Mouse (Mus musculus) erythroblast, embryonic 14.5 days (primary cell): ENCODE results near the gene Cnn3. TPM values are rescaled to one million over a fixed set of nuclear protein-coding genes. Genes with fewer than 3 reads are reported as not detected.

ENCODE experiments used
- H3K27me3 ChIP-seq: 2 replicates; pipeline ENCODE4 v1.6.1; 2012; ENCODE audit warnings: inconsistent platforms; ENCODE audit not compliant: control insufficient read depth
- H3K36me3 ChIP-seq: 2 replicates; pipeline ENCODE4 v1.6.1; 2012; ENCODE audit warnings: mild to moderate bottlenecking, inconsistent platforms; ENCODE audit not compliant: control insufficient read depth
- H3K4me1 ChIP-seq: 2 replicates; pipeline ENCODE4 v1.6.1; 2012; ENCODE audit warnings: inconsistent platforms; ENCODE audit not compliant: control insufficient read depth
- H3K4me3 ChIP-seq: replicated peaks from 2 replicates; pipeline ENCODE3; 2012; ENCODE audit warnings: moderate library complexity, mild to moderate bottlenecking, inconsistent platforms
- H3K9me3 ChIP-seq: 2 replicates; pipeline ENCODE4 v1.6.1; 2012; ENCODE audit warnings: low read length, inconsistent platforms, mixed read lengths; ENCODE audit not compliant: control insufficient read depth
- GATA1 ChIP-seq: IDR thresholded peaks from 2 replicates; pipeline ENCODE4 v1.6.1; 2012; ENCODE audit warnings: low read length, inconsistent platforms, mixed read lengths
- TAL1 ChIP-seq: IDR thresholded peaks from 3 replicates; pipeline ENCODE4 v1.6.1; 2012; ENCODE audit warnings: low read length, inconsistent platforms, mixed read lengths
- polyA plus RNA-seq: library from polyadenylated mRNA; stranded (reverse); fragments of >175 nt; gene quantifications from 2 replicates; pipeline ENCODE4 v1.2.3, GENCODE M21; 2012

Cnn3 gene
- polyA plus RNA-seq, 1 experiment = 0.15 TPM

GRCm38 (mm10) chr3:121396561-121396960, 29.7 kb upstream of the Cnn3 start:
- Histone ChIP-seq H3K36me3 (no peaks in the 10 kb centered on the region), H3K4me1 (peaks cover 9% of the 10 kb centered on the region), H3K4me3 (no peak overlapping the region), H3K9me3 (no peaks in the 10 kb centered on the region), H3K27me3 (no peaks in the 10 kb centered on the region)
- no peak for TF ChIP-seq GATA1
- TF ChIP-seq TAL1 = no peak

GRCm38 (mm10) chr3:121397007-121397406, 29.3 kb upstream of the Cnn3 start:
- Histone ChIP-seq H3K9me3 (no peaks in the 10 kb centered on the region), H3K4me1 (peaks cover 10% of the 10 kb centered on the region), H3K36me3 (no peaks in the 10 kb centered on the region), H3K27me3 (no peaks in the 10 kb centered on the region), H3K4me3 (no peak overlapping the region)
- TF ChIP-seq TAL1 = no peak
- TF ChIP-seq GATA1 = no peak

DNA sequence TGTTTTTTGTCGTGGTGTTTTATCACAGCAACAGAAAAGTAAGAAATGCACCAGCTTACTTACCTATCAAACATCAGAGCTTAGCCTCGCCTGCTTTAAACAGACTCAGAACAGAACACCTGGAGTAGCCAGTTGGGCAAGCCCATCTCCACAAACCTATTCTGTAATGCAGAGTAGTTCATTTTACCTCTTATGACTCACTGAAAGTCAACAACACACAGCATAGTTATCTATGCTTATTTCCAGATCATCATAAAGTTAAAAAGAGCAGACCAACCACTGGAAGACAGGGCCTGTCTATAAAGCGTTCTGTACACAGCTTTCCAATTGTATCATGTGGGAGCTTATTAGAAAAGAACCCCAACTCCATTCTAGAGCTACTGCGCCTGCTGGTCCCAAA, 24.9 kb upstream of the Cnn3 start:
- H3K36me3 ChIP-seq = no peaks in the 10 kb centered on the region
- no peak for TF ChIP-seq GATA1
- TF ChIP-seq TAL1 = no peak
- H3K4me1 ChIP-seq = peaks cover 4% of the 10 kb centered on the region; the same call in 1 of the 2 replicates
- no peak overlapping the region for H3K4me3 ChIP-seq
- H3K9me3 ChIP-seq = no peaks in the 10 kb centered on the region
- no peaks in the 10 kb centered on the region for H3K27me3 ChIP-seq

DNA sequence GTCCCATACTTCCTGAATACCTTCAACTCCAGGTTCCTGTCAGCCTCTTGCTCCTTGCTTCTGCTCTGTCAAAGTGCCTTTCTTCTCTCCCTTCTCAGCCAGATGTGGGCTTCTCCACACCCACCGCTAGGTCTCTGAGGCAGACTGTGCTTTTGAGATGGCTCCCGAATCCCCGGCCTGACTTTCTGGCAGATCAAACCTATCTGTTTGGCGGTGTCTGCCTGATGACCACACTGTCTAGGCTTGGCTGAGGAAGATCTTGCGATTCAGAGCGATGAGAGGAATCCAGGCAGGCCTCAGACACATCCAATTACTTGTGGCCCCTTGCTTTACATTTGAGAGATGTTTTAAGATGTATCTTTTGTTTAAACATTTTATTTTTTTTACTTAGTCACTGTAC, 24.2 kb upstream of the Cnn3 start:
- no peak overlapping the region for H3K4me3 ChIP-seq
- peaks cover 4% of the 10 kb centered on the region; the same call in 1 of the 2 replicates for H3K4me1 ChIP-seq
- H3K9me3 ChIP-seq = no peaks in the 10 kb centered on the region

DNA sequence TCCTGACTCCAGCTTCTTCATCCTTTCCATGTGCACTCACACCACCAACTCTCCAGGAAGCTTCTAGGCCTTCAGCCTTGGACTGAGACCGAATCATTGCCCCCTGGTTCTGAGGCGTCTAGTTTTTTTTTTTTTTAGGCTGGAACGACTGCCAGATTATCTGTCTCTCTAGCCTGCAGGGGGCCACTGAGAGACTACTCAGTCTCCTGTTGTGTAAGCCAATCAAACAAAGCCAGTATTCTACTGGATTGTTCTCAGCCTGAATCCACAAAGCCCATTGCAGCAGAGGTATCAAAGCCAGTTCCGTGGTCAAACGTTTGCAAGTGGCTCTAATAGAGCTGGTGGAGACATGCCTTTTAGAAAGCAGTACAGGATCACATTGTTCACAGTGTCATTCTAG, 22.8 kb upstream of the Cnn3 start:
- Histone ChIP-seq H3K36me3 (no peaks in the 10 kb centered on the region), H3K4me1 (peaks cover 4% of the 10 kb centered on the region; the same call in 1 of the 2 replicates), H3K27me3 (no peaks in the 10 kb centered on the region), H3K9me3 (no peaks in the 10 kb centered on the region), H3K4me3 (no peak overlapping the region)
- TF ChIP-seq TAL1 (no peak), GATA1 (no peak)

More for the DNA sequence above, 24.2 kb upstream of the Cnn3 start:
- Histone ChIP-seq H3K27me3 (no peaks in the 10 kb centered on the region), H3K36me3 (no peaks in the 10 kb centered on the region)
- TF ChIP-seq GATA1 (no peak), TAL1 (no peak)

DNA sequence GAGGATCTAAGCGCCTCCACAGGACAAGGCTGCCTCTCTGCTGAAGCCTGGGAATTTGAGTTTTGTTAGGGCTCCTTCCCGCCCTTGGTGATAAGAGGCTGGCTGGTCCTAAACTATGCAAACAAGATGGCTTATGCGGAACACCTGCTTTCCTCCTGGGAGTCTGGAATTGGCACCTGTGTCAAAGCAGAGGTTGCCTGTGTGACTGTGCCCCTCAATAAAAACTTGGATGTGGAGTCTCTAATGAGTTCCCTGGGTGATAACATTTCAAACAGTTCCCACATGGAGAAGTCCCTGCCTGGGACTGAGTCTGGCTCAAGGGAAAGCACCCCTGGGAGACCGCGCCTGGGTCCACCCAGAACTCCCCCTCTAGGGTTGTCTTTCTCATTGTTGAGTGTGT, 21.2 kb upstream of the Cnn3 start:
- no peak overlapping the region for H3K4me3 ChIP-seq
- H3K36me3 ChIP-seq = no peaks in the 10 kb centered on the region
- TF ChIP-seq GATA1 (no peak), TAL1 (no peak)
- H3K9me3 ChIP-seq = no peaks in the 10 kb centered on the region
- peaks cover 4% of the 10 kb centered on the region; the same call in 1 of the 2 replicates for H3K4me1 ChIP-seq
- H3K27me3 ChIP-seq = no peaks in the 10 kb centered on the region

DNA sequence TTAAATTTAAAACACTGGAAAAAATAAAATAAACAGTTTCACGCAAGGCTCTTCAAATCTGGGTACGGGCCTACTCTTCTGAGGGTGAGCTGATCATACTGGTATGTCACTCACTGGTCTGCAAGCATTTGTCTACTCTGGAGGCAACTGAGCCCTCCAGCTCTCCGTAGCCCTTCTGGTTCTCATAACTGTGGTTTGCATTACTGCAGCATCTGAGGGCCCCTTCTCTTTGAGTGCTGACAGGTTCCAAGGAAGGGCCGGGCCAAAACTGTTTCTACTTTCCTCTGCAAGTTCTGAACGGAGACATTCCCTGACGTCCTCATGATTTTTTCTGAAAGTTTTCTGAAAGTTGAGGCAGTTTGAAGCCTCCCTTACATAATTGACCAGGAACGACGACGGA, 18.9 kb upstream of the Cnn3 start:
- no peaks in the 10 kb centered on the region for H3K9me3 ChIP-seq
- no peak overlapping the region for H3K4me3 ChIP-seq
- no peak for TF ChIP-seq GATA1
- TF ChIP-seq TAL1 = no peak
- H3K4me1 ChIP-seq = no peaks in the 10 kb centered on the region
- H3K36me3 ChIP-seq = no peaks in the 10 kb centered on the region
- H3K27me3 ChIP-seq = no peaks in the 10 kb centered on the region

GRCm38 (mm10) chr3:121408386-121408785, 17.9 kb upstream of the Cnn3 start:
- no peak overlapping the region for H3K4me3 ChIP-seq
- no peaks in the 10 kb centered on the region for H3K9me3 ChIP-seq
- H3K36me3 ChIP-seq = no peaks in the 10 kb centered on the region
- no peak for TF ChIP-seq GATA1
- no peaks in the 10 kb centered on the region for H3K4me1 ChIP-seq
- H3K27me3 ChIP-seq = no peaks in the 10 kb centered on the region

DNA sequence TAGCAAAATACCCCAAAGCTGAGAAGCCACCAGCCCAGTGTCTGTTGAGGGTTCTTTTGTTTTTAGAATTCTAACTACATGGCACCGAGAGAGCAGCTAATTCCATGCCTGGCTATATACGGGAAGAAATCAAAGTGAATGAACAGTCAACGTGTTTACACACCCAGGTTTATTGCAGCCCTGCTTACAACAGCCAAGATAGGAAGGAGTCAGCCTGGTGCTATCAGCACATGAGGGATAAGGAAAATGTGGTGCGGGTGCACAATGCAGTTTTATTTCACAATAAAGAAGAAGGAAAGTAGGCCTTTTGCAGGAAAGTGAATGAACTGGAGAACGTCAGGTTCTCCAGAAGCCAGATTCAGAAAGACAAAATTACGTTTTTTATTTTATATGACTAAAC, 14.8 kb upstream of the Cnn3 start:
- TF ChIP-seq GATA1 = no peak
- TF ChIP-seq TAL1 = no peak
- no peak overlapping the region for H3K4me3 ChIP-seq
- H3K36me3 ChIP-seq = no peaks in the 10 kb centered on the region
- H3K9me3 ChIP-seq = no peaks in the 10 kb centered on the region
- no peaks in the 10 kb centered on the region for H3K27me3 ChIP-seq
- no peaks in the 10 kb centered on the region for H3K4me1 ChIP-seq
